Mouse (Mus musculus) ZHBTc4 (cell line): ENCODE measurements around the gene Dcdc2c.

Experiments used
- DNase-seq: peaks from one replicate; pipeline ENCODE4 v3.0.0-alpha.2; 2011; ENCODE audit warnings: low read depth, low spot score

The Dcdc2c gene

GRCm38 (mm10) chr12:28552299-28552698 lies at the start of gene Dcdc2c:
Gene Dcdc2c, minus strand, starts transcription at chr12:28552399.
- DNase-seq: peak; percentile 26

DNA sequence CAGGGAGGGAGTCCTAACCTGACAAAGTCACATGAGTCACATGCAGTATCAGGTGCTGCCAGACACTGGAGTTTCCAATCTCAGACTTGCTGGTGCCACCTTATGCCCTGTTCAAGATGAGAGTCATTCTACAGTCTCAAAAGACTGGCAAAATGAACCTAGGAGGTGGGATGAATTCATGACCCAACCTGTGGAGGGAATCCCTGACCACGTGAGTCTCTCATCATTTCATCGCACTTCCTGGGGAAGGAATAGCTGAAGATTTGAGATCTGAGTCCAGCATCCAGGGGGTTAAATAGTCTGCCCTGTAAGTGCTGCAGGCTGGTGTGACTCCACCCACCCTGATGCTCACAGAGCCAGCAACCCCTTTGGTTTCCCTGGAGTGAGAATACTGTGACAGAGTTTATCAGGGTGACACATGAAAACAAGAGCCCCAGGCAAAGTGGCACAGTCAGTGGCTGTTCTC lies 46.4 kb upstream of the Dcdc2c start:
- no peak for DNase-seq

DNA sequence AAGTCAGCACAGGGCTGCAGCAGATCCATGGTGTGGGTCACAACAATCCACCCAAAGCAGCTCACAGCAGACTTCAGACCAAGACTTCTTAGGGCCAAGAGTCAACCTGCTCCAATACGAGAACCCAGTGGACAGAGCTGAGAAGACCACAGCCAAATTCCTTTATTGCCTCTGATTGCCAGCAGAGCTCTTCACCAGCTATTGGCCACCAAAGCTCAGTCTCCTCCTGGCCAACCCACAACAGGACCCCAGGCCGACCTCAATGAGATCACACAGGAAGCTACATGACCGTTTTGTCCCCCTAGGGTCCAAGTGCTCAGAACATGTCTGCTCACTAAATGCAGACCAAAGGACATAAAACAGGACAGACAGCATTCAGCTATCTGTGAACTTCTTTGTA lies 45.9 kb upstream of the Dcdc2c start:
- DNase-seq: no peak

DNA sequence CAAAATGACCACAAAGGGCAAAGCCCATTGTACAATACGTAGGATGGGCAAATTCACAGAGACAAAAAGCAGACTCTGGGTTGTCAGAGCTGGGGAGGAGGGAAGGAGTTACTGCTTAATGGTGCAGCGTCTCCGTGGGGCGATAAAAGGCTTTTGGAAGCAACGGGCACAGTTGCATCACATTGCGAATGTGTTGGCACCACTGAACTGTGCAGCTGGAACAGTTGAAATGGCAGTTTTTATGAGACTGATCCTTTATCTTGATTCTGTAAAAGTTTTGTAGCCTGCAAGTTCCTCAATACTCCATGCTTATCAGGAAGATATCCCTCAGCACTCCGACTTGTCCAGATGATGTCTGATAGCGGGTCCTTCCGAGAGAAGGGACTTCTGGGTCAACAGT lies 45.5 kb upstream of the Dcdc2c start:
- DNase-seq: no peak

- DNase-seq: no peak
Measured at GRCm38 (mm10) chr12:28596851-28597250, 44.7 kb upstream of the Dcdc2c start.

DNA sequence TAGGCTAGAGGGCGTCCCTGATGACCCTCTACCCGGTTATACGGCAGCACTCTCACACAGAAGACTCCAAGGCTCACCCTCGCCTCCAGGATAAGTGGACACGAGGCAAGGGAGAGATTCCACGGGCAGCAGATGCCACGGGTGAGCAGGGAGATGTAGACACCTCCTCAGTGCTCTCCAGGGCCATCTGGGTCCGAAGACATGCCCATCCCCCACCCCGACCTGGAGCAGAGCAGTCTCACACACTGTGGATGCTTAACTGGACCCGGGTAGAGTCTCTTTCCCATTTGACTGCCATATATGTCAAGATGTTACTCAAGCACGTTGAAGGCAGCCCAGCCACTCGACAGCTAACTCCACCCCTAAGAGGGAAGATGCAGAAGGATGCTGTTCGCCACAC lies 38.2 kb upstream of the Dcdc2c start:
- DNase-seq: no peak

DNA sequence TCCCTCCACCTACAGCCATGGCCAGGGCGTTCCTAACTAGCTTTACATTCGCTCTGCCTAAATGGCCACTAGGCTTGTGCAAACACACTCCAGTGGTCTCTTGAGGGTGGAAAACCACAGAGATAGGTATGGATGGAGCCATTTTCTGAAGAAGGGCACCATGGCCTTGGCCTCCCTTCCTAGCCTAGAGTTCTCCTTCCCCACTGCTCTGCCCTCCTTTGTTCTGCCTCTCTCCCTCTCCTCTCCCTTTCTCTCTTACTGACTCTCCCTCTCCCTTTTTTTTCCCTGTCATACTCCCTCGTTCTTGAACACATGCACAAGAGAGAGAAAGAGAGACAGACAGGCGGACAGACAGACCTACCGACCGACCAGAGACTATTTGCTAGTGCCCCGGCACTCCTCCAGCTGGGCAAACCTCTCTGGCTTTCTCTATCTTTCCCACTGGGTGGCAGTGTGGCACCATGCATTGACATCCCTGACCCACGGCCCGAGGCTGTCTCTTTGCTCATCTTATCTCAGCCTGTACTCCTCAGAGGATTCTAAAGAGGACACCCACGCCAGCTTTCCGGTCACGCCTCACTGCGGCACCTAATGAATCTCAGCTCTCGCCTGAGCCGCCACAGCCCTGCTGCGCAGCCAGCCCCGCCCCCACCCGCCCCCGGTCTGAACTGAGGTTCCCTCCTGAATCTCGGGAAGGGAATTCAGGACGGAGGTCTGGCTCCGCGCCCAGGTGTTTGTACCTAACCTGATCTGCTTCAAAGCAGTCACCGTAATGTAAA lies 37.1 kb upstream of the Dcdc2c start:
- peak; percentile 89 for DNase-seq

- DNase-seq: no peak
Measured at GRCm38 (mm10) chr12:28587949-28588348, 35.8 kb upstream of the Dcdc2c start.

GRCm38 (mm10) chr12:28584036-28584435 lies 31.8 kb upstream of the Dcdc2c start:
- DNase-seq: no peak

DNA sequence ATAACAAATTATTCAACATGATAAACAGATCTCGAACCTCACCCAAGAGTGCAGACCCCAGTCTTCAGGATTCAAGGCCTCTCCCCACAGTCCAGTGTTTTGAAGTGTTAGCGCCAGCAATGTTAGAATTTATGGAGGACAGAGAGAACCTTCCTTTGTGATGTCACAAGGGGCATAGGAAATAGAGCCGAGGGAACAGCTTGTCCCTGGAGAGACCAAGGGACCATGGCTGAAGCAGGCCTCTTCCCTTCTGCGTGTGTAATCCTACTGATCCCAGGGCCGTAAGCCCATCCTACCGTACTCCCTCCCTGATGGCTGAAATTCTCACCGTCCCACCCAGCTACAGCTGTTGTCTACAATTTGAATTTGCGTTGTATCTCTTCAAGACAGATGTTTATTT lies 30.2 kb upstream of the Dcdc2c start, which contains the start of gene Allc:
Gene Allc, minus strand, starts transcription at position 101 of the 400 bp plus-strand sequence.
- DNase-seq: no peak

DNA sequence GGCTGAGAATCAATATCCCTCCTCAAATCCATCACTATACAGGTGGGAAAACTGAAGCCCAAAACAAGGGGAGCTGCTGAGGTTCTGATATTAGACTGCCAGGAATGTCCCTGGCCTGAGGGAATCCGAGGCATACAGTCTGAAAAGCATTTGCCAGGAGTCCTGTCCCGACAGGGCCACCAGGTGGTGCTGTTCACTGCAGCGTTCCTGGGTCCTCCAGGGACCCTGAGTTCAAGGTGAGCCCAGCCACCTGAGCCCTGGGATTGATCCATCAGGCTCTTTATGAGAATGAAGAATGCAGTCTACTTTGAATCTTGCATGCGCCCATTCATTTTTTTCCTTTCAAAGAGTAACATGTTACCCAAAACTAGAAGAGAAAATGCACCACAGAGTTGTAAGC lies 26.9 kb upstream of the Dcdc2c start:
- peak; percentile 75 for DNase-seq

GRCm38 (mm10) chr12:28578147-28578546 lies 25.9 kb upstream of the Dcdc2c start:
- DNase-seq: no peak

DNA sequence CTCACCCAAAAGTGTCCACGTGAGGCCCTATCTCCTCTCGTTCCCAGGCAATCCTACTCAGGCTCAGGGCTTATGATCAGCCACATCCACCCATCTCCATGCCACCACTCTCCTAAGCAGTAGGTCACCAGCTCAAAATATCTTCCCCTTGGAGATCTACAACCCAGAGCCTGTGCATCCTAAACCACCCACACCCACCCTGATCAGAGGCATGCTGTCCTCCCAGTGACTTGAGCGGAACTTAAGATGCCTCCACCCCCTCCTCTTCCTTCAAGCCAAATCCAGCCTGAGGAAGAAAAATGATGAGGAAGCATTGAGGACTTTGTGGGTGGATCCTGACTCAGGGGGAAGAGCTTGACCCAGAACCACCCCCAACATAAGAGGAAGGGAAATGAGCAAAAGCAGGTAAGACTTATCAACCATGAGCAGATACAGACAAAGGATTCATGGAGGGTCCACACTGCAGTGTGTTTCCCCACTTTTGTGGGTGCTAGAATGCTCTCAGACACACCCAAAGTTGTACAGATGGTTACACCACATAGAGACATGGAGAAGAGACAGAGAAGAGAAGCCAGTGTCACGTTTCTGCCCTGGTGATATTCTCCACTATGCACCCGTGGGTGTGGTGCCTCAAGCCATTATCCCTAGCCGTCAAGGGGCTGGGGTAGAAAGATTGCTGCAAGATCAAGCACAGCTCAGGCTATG lies 23.3 kb upstream of the Dcdc2c start:
- no peak for DNase-seq

DNA sequence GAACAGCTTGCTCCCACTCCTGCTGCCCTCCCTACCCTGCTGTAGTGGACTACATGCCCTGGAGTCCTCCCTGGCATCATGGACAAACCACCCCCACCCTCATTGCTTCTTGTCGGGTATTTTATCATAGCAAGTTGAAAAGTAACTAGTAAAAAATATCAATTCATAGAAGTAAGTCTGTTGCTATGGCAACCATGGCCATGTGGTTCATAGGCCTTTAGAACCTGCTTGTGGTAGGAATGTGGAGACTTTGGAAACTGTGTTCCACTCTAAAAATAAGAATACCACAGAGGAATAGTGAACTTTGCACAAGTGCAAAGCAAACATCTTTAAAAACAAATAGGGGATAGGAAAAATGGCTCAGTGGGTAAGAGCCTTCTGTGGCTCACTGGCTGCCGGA lies 20.0 kb upstream of the Dcdc2c start:
- no peak for DNase-seq

DNA sequence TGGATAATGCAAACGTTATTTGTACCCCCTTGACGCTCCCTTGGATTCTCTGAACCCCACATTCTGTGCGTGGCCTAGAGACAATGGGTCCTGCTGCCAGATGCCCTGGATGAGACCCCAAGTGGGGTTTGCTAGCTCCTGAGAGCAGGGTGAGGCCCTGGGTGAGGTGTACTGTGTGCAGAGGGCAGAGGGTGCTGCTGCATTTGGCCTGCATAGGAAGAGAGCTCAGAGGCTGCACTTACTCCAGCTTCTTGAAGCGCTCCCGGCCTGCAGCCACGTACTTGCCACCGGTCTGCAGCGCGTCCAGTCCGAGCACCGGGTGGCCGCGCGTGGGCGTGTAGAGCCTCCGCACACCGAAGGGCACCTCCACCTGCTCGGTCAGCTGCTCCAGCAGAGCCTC lies 424 bp downstream of the Dcdc2c start:
- no peak for DNase-seq

DNA sequence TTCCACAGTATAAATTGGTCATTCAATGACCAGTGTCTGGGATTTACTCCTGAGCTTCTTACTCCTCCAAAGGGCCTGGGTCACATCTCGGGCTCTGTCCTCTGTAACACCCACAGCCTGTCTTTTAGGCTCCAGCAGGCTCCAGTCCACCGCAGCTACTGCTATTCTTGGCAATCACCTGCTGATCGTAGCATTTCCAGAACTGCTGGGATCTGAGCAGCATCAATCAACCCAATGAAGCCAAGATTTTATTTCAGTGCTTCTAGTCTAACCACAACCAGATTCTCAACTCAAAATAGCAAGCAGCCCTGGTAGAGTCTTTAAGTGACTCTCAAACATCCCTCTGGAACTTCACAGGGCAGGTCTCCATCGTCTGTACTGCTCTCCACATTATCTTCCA lies 3.3 kb downstream of the Dcdc2c start:
- no peak for DNase-seq

DNA sequence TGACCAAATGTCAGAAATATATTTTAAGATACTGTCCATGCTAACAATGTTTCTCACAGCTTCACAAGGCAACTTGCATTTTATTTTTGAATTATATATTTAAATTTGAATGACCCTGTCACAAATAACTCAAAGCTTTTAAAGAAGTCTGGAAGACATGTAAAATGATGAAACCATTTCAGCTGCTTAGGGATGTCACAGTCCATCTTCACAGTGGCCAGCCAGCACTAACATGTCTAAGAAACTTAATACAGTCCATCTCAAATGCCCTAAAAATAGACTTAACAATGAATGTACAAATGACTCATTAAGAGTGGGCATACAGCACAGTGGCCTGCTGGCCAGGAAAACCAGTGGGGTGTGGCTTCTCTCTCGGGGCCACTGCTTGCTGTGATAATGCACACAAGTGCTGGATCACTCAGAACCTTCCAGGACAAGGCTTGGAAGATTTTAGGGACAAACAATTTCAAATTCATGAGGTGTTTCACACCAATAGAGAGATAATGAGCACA lies 37.9 kb downstream of the Dcdc2c start:
- DNase-seq: no peak

- DNase-seq: no peak
Measured at GRCm38 (mm10) chr12:28509699-28510280, 42.4 kb downstream of the Dcdc2c start.

- DNase-seq: no peak
Measured at GRCm38 (mm10) chr12:28494289-28494688, 57.9 kb downstream of the Dcdc2c start.

DNA sequence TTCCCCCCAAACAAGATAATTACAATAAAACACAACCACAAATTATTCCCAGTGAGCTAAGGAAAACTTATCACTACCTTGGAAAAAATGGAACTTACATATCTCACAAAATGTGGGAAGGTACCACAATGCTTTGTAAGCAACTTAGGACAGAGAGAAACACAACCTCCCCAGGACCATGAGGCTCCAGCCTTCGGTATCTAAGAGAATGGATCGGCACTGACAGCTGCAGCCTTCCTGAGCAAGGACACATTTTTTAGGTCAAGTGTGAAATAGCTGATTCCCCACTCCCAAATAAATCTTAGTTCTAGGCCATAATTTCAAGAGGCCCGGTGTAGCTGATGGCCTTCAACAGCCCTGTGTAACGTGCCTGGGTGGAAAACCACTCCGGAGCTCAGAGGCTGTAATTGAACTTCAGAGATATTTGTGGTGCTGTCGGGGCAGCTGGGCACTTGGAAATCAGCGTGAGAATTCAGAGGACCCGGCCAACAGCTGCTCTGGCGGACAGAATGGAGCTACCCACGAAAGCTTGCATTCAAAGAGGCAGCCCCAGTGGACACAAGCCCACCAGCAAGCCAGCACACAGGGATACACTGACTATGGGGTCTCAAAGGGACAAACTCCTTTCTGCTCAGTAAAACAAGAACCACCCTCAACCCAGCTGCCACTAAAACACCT lies 69.6 kb downstream of the Dcdc2c start:
- no peak for DNase-seq

DNA sequence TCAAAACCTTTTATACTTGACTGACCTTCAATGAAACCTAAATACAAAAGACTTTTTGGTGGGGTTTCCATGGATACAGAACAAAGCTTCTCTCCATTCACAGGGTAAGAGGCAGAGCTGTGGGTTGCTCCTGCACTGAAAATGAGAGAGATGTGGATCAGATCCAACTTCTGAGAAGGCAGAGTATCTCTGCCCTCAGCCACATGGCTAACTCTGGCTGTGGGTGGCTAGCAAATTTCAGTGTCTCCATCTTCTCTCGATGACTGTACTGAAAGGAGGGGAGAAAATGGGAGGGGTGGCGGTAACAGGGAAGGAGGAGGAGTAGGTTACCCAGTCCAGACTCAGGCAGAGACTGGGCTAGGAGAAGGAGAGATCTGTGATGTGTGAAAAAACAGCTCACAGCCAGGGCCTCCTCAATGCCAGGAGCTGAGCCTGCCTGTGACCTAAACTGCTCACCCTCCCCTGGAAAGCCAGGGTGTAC lies 91.2 kb downstream of the Dcdc2c start:
- DNase-seq: peak; percentile 6

DNA sequence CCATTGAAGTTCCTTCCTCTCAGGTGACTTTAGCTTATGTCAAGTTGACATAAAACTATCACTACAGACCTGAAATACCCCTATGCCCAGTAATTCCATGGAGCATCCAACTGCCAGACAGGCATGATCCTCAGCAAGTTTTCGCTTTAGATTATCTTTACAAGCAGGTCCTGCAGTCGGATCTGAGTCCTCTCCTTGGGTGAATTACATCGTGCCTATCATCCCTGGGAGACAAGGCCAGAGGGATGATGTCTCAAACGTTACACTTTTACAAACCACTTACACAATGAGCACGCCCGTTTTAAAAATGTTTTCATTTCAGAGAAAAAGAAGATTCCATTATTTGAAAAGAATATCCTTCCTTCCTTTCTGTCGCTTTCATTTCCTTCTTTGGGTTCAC lies 91.7 kb downstream of the Dcdc2c start:
- no peak for DNase-seq
